Mouse (Mus musculus) embryonic facial prominence, embryonic 14.5 days (tissue): ENCODE measurements at regions not wholly inside any gene's neighbourhood (a gene's known extent, or its start where the extent isn't known, plus 50 kb on each side); places are given as distances from the start of the nearest gene placed in this dataset.

Experiments used
- ATAC-seq: fragments of 200-750 bp; cut with Nextera tagmentation; 2 replicates; pipeline ENCODE4 v1.8.0; 2017; ENCODE audit warnings: low read depth, moderate number of reproducible peaks, moderate TSS enrichment
- DNase-seq: peaks from one replicate; pipeline ENCODE4 v3.0.0-alpha.2; 2015; ENCODE audit warnings: low spot score
- H3K27ac ChIP-seq: fragments of 300-500 bp; sonication (generic); replicated peaks from 2 replicates; pipeline ENCODE4 v1.5.1; 2014; ENCODE audit warnings: low read depth, mild to moderate bottlenecking, low read length, moderate library complexity
- H3K27me3 ChIP-seq: fragments of 300-500 bp; sonication (generic); replicated peaks from 2 replicates; pipeline ENCODE4 v1.6.1; 2014; ENCODE audit warnings: low read length; ENCODE audit not compliant: control insufficient read depth, insufficient read depth
- H3K36me3 ChIP-seq: fragments of 300-500 bp; sonication (generic); 2 replicates; pipeline ENCODE4 v1.6.1; 2014; ENCODE audit warnings: low read length, mixed read lengths; ENCODE audit not compliant: control insufficient read depth, insufficient read depth
- H3K4me1 ChIP-seq: fragments of 300-500 bp; sonication (generic); 2 replicates; pipeline ENCODE4 v1.6.1; 2014; ENCODE audit warnings: antibody characterized with exemption, low read length; ENCODE audit not compliant: control insufficient read depth, insufficient read depth
- H3K4me2 ChIP-seq: fragments of 300-500 bp; sonication (generic); 2 replicates; pipeline ENCODE4 v1.6.1; 2014; ENCODE audit warnings: low read depth, mild to moderate bottlenecking, low read length, moderate library complexity, mixed read lengths
- H3K4me3 ChIP-seq: fragments of 300-500 bp; sonication (generic); 2 replicates; pipeline ENCODE4 v1.5.1; 2014; ENCODE audit warnings: low read depth, mild to moderate bottlenecking, low read length
- H3K9ac ChIP-seq: fragments of 300-500 bp; sonication (generic); 2 replicates; pipeline ENCODE4 v1.6.1; 2014; ENCODE audit warnings: low read depth, mild to moderate bottlenecking, low read length, moderate library complexity, mixed read lengths
- H3K9me3 ChIP-seq: fragments of 300-500 bp; sonication (generic); 2 replicates; pipeline ENCODE4 v1.6.1; 2016; ENCODE audit warnings: low read length; ENCODE audit not compliant: control insufficient read depth
- WGBS: fragments of 180-500 bp; shearing (Covaris S2); extraction: QIAGEN DNeasy Blood & Tissue Kit; methylation state at CpG from one replicate; pipeline ENCODE4 v1.1.7; 2014; 5-methylcytosine and 5-hydroxymethylcytosine counted together

GRCm38 (mm10) chr6:19415456-19415855 is 549.3 kb downstream of the Ankrd7 start:
- no peak for ATAC-seq
- H3K36me3 ChIP-seq = no peaks in the 10 kb centered on the region

GRCm38 (mm10) chr6:19457048-19457447 is 590.9 kb downstream of the Ankrd7 start:
- peak; percentile 2 for DNase-seq
- 70% methylated on average over 4 of the region's 4 CpGs for WGBS
- Histone ChIP-seq H3K4me1 (no peaks in the 10 kb centered on the region), H3K9me3 (no peaks in the 10 kb centered on the region), H3K9ac (no peak overlapping the region), H3K27me3 (no peaks in the 10 kb centered on the region), H3K4me3 (no peak overlapping the region), H3K4me2 (no peak overlapping the region), H3K36me3 (no peaks in the 10 kb centered on the region), H3K27ac (no peak overlapping the region)
- no peak for ATAC-seq

More at GRCm38 (mm10) chr6:19415456-19415855, 549.3 kb downstream of the Ankrd7 start:
- Histone ChIP-seq H3K9me3 (no peaks in the 10 kb centered on the region), H3K9ac (no peak overlapping the region), H3K4me3 (no peak overlapping the region), H3K27ac (no peak overlapping the region), H3K27me3 (no peaks in the 10 kb centered on the region), H3K4me1 (no peaks in the 10 kb centered on the region), H3K4me2 (no peak overlapping the region)
- no peak for DNase-seq
- whole genome bisulfite sequencing = 70% methylated on average over 3 of the region's 3 CpGs
